Mouse (Mus musculus): ENCODE measurements around the gene Ak4.

GRCm38 (mm10) chr4:101419911-101420880, 1.1 kb downstream of the Ak4 start:
- no peak for TF ChIP-seq POLR2A (IDR thresholded peaks at IDR 0.05; ENCODE audit: insufficient read length, low read depth)
- TF ChIP-seq TCF12 (IDR thresholded peaks at IDR 0.05; ENCODE audit: insufficient read depth, poor library complexity, severe bottlenecking): no peak
- TF ChIP-seq MAX (IDR thresholded peaks at IDR 0.05; ENCODE audit: low read depth): no peak
- TF ChIP-seq MYOG (IDR thresholded peaks at IDR 0.05; ENCODE audit: control insufficient read depth in 1 of 3, insufficient read depth in 1 of 3, insufficient read length in 2 of 3, low read depth in 2 of 3): no peak
- TF ChIP-seq CEBPB (IDR thresholded peaks at IDR 0.05; ENCODE audit: insufficient read depth, poor library complexity, severe bottlenecking): no peak
- TF ChIP-seq REST (IDR thresholded peaks at IDR 0.05; ENCODE audit: insufficient read depth, insufficient read length): no peak

Measured in myocyte (in vitro differentiated cells).